Mouse (Mus musculus) kidney, adult 2 months (tissue): ENCODE measurements around the gene Ndufb5. TPM values are rescaled to one million over a fixed set of nuclear protein-coding genes. Genes with fewer than 3 reads are reported as not detected.
"Not testable (repeated sequence)": the region's sequence is repeated elsewhere in the genome, so short reads cannot be mapped to it uniquely, and the experiment has no call there.

Source experiments
- DNase-seq: peaks from one replicate; pipeline ENCODE4 v3.0.0; 2021
- H3K27ac ChIP-seq: fragments of 200-500 bp; 2 replicates; pipeline ENCODE4 v1.5.1; 2012; ENCODE audit warnings: low read depth, low read length, control low read depth, inconsistent platforms; ENCODE audit not compliant: insufficient read depth
- H3K27me3 ChIP-seq: fragments of 200-500 bp; replicated peaks from 2 replicates; pipeline ENCODE4 v1.6.1; 2012; ENCODE audit warnings: mild to moderate bottlenecking, moderate library complexity, low read length, inconsistent platforms; ENCODE audit not compliant: control insufficient read depth, insufficient read depth
- H3K36me3 ChIP-seq: fragments of 200-500 bp; 2 replicates; pipeline ENCODE4 v1.6.1; 2012; ENCODE audit warnings: mild to moderate bottlenecking, moderate library complexity, low read length, inconsistent platforms; ENCODE audit not compliant: control insufficient read depth, insufficient read depth
- H3K4me1 ChIP-seq: fragments of 200-500 bp; 2 replicates; pipeline ENCODE4 v1.6.1; 2011; ENCODE audit warnings: low read length; ENCODE audit not compliant: control insufficient read depth, insufficient read depth
- H3K4me3 ChIP-seq: fragments of 200-500 bp; 2 replicates; pipeline ENCODE4 v1.5.1; 2011; ENCODE audit warnings: mild to moderate bottlenecking, low read depth, low read length, control low read depth; ENCODE audit not compliant: insufficient read depth
- CTCF ChIP-seq: fragments of 200-500 bp; conservative IDR thresholded peaks from 2 replicates; pipeline ENCODE4 v1.5.1; 2011; ENCODE audit warnings: low read depth, mild to moderate bottlenecking, control low read depth, low read length, moderate library complexity, mixed read lengths; ENCODE audit not compliant: insufficient read depth, insufficient read length
- POLR2A ChIP-seq: fragments of 200-500 bp; IDR thresholded peaks from one replicate; pipeline ENCODE4 v1.6.1; 2011; ENCODE audit warnings: low read depth, low read length, control low read depth
- WGBS: fragments of 180-500 bp; shearing (Covaris S2); methylation state at CpG from one replicate; pipeline ENCODE4 v1.1.7; 2018; 5-methylcytosine and 5-hydroxymethylcytosine counted together
- polyA plus RNA-seq: library from polyadenylated mRNA; depleted of rRNA; stranded (reverse); fragments of >200 nt; gene quantifications from 2 replicates; pipeline ENCODE4 v1.2.3, GENCODE M21; 2012

The Ndufb5 gene
- polyA plus RNA-seq, 1 experiment = 540 TPM

GRCm38 (mm10) chr3:32708368-32709231 lies 28.2 kb upstream of the Ndufb5 start:
- Histone ChIP-seq H3K36me3 (no peaks in the 10 kb centered on the region), H3K4me1 (peaks cover 4% of the 10 kb centered on the region; the same call in 1 of the 2 replicates), H3K4me3 (peak overlapping the region; percentile 88), H3K27me3 (no peaks in the 10 kb centered on the region), H3K27ac (peak overlapping the region; percentile 79)
- TF ChIP-seq CTCF = 0 out of 2 replicates have a peak, but pooled peaks have one; percentile 19
- TF ChIP-seq POLR2A = peak; percentile 12
- peak; percentile 99 for DNase-seq
- 1% methylated on average over 89 of the region's 90 CpGs for WGBS

- TF ChIP-seq POLR2A = no peak
- no peak for TF ChIP-seq CTCF
- no peak for DNase-seq
- 4% methylated on average over 9 of the region's 9 CpGs for WGBS
- H3K36me3 ChIP-seq = no peaks in the 10 kb centered on the region
- H3K4me1 ChIP-seq = peaks cover 4% of the 10 kb centered on the region; the same call in 1 of the 2 replicates
- H3K27me3 ChIP-seq = no peaks in the 10 kb centered on the region
- H3K27ac ChIP-seq = no peak overlapping the region
- H3K4me3 ChIP-seq = peak overlapping the region; percentile 88
These were observed 27.4 kb upstream of the Ndufb5 start for GRCm38 (mm10) chr3:32709388-32709787.

- DNase-seq = peak; percentile 59
- H3K27me3 ChIP-seq = no peaks in the 10 kb centered on the region
- peaks cover 6% of the 10 kb centered on the region for H3K36me3 ChIP-seq
- no peak overlapping the region for H3K4me3 ChIP-seq
- no peak overlapping the region for H3K27ac ChIP-seq
- 69% methylated on average over 3 of the region's 3 CpGs for WGBS
- TF ChIP-seq CTCF (no peak), POLR2A (no peak)
- H3K4me1 ChIP-seq = 0 out of 2 replicates have a peak, but pooled peaks cover 4% of the 10 kb centered on the region
These were observed 23.1 kb upstream of the Ndufb5 start for GRCm38 (mm10) chr3:32713711-32714110.

- 95% methylated on average over 6 of the region's 6 CpGs for WGBS
- H3K27ac ChIP-seq, H3K4me3 ChIP-seq, H3K4me1 ChIP-seq, H3K27me3 ChIP-seq, DNase-seq: not testable (repeated sequence)
- H3K36me3 ChIP-seq = peaks cover 11% of the 10 kb centered on the region
These were observed 19.4 kb upstream of the Ndufb5 start for GRCm38 (mm10) chr3:32717403-32717802.

- Histone ChIP-seq H3K27ac (no peak overlapping the region), H3K36me3 (peaks cover 13% of the 10 kb centered on the region), H3K4me1 (0 out of 2 replicates have a peak, but pooled peaks cover 3% of the 10 kb centered on the region), H3K27me3 (no peaks in the 10 kb centered on the region), H3K4me3 (no peak overlapping the region)
- no peak for TF ChIP-seq POLR2A
- no peak for TF ChIP-seq CTCF
- WGBS = 74% methylated on average over 5 of the region's 5 CpGs
- no peak for DNase-seq
These were observed 18.5 kb upstream of the Ndufb5 start for GRCm38 (mm10) chr3:32718271-32718670.

GRCm38 (mm10) chr3:32724191-32724590 lies 12.6 kb upstream of the Ndufb5 start:
- WGBS = 92% methylated on average over 7 of the region's 7 CpGs
- no peak overlapping the region for H3K27ac ChIP-seq
- H3K4me1 ChIP-seq = no peaks in the 10 kb centered on the region
- no peaks in the 10 kb centered on the region for H3K27me3 ChIP-seq
- no peak overlapping the region for H3K4me3 ChIP-seq
- no peak for DNase-seq
- H3K36me3 ChIP-seq = peaks cover 12% of the 10 kb centered on the region
- no peak for TF ChIP-seq POLR2A
- TF ChIP-seq CTCF = no peak

GRCm38 (mm10) chr3:32725951-32726350 lies 10.8 kb upstream of the Ndufb5 start:
- WGBS = 88% methylated on average over 5 of the region's 5 CpGs
- Histone ChIP-seq H3K27me3 (no peaks in the 10 kb centered on the region), H3K4me3 (no peak overlapping the region), H3K27ac (no peak overlapping the region), H3K36me3 (peaks cover 10% of the 10 kb centered on the region), H3K4me1 (no peaks in the 10 kb centered on the region)
- no peak for DNase-seq
- TF ChIP-seq POLR2A (no peak), CTCF (no peak)
